ENCODE assay signal across 21 mouse cellular contexts in the genomic region with DNA sequence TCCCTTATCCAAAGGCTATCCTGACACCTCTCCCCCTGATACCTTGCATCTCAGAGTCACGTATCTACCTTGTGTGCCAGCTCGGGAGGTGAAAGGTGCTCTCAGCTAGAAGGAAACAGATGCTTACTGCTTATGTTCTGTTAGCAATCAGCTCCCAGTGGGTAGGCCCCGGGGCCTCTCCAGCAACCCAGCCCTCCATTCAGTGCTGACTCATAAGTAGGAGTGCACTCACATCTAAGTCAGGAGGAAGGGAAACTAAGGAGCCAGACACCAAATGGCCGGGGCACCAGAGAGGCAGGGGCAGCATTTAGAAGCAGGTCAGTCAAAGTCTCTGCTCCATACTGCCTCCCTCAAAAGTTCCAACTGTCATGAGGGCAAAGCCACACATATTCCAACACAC. TPM values are rescaled to one million over a fixed set of nuclear protein-coding genes. Genes with fewer than 3 reads are reported as not detected.
DNase-seq lines count a peak whose midpoint lies in the region; ATAC-seq and TF ChIP-seq lines count a peak whose summit lies in the region.
"Had no signal": no experiment of that assay in that cellular context is flagged by ENCODE, and none has a peak within 500 bp of the region (broad histone marks: within the 10 kb centered on the region; RNA-seq: fewer than 3 reads in every experiment).

No protein-coding gene starts in this region.

- no peak for TF ChIP-seq CTCF in lung, postnatal 0 days (IDR thresholded peaks at IDR 0.05)

- H3K27me3 ChIP-seq in lung, postnatal 0 days (replicated peaks; ENCODE audit: insufficient read depth, low read length) = no peaks in the 10 kb centered on the region
- H3K27me3 ChIP-seq in intestine, embryonic 16.5 days (replicated peaks; ENCODE audit: control insufficient read depth, insufficient read depth, low read length) = no peaks in the 10 kb centered on the region
- H3K27me3 ChIP-seq: limb, embryonic 15.5 days had no signal

- no peak overlapping the region for H3K27ac ChIP-seq in lung, postnatal 0 days (ENCODE audit: low read length)
- H3K27ac ChIP-seq in intestine, embryonic 16.5 days (ENCODE audit: low read length) = no peak overlapping the region
- H3K27ac ChIP-seq: heart, embryonic 10.5 days; limb, embryonic 15.5 days; liver, embryonic 14.5 days had no signal

- H3K4me2 ChIP-seq in lung, postnatal 0 days (replicated peaks; ENCODE audit: low read depth, low read length) = no peak overlapping the region
- no peak overlapping the region for H3K4me2 ChIP-seq in intestine, embryonic 16.5 days (ENCODE audit: low read depth, low read length)
- H3K4me2 ChIP-seq: limb, embryonic 15.5 days; lung, embryonic 14.5 days; midbrain, embryonic 11.5 days had no signal

- H3K9ac ChIP-seq in lung, postnatal 0 days (replicated peaks; ENCODE audit: low read depth) = no peak overlapping the region
- H3K9ac ChIP-seq in intestine, embryonic 16.5 days (ENCODE audit: low read depth, low read length) = no peak overlapping the region
- H3K9ac ChIP-seq: limb, embryonic 15.5 days; liver, embryonic 14.5 days; lung, embryonic 14.5 days had no signal

- DNase-seq in lung, postnatal 0 days (ENCODE audit: low spot score) = peak; percentile 21
- no peak for DNase-seq in lung, postnatal 36 days
- DNase-seq in Muller cell, postnatal 12 days (ENCODE audit: inconsistent ontology term) = peak; percentile 45
- DNase-seq in urinary bladder, postnatal 14 days (ENCODE audit: low spot score) = no peak
- no peak for DNase-seq in spleen, postnatal 14 days (ENCODE audit: low spot score in 2 of 2)
- no peak for DNase-seq in adrenal gland, adult 18-20 months (ENCODE audit: low spot score in 2 of 2)
- DNase-seq: adrenal gland, postnatal 10 days; cerebellum, adult 9-10 months; kidney, adult 11 months; kidney, postnatal 4 days; left cerebral cortex, postnatal 4 days; lung, embryonic 14.5 days; lung, postnatal 4 days; thymus, postnatal 14 days had no signal

- H3K36me3 ChIP-seq in lung, postnatal 0 days (ENCODE audit: insufficient read depth, low read length) = no peaks in the 10 kb centered on the region
- 0 out of 2 replicates have a peak, but pooled peaks cover 2% of the 10 kb centered on the region for H3K36me3 ChIP-seq in intestine, embryonic 16.5 days (ENCODE audit: control insufficient read depth, insufficient read depth, low read length)

- no peak overlapping the region for H3K4me3 ChIP-seq in lung, postnatal 0 days (ENCODE audit: low read depth, low read length)
- no peak overlapping the region for H3K4me3 ChIP-seq in intestine, embryonic 16.5 days (ENCODE audit: low read length)
- H3K4me3 ChIP-seq: heart, embryonic 10.5 days; limb, embryonic 15.5 days had no signal

- WGBS in lung, postnatal 0 days = 71% methylated on average over 4 of the region's 4 CpGs
- 69% methylated on average over 4 of the region's 4 CpGs for WGBS in intestine, embryonic 16.5 days

- TF ChIP-seq EP300 in lung, postnatal 0 days (IDR thresholded peaks at IDR 0.05) = no peak

- no peak for ATAC-seq in lung, postnatal 0 days
- peak; percentile 52; the same call in 1 of the 2 replicates for ATAC-seq in intestine, embryonic 16.5 days
- ATAC-seq: CD4-positive, CD25-positive, alpha-beta regulatory T cell, adult 4 months; hindbrain, embryonic 16.5 days had no signal

- no peaks in the 10 kb centered on the region for H3K9me3 ChIP-seq in lung, postnatal 0 days (ENCODE audit: low read length)
- no peaks in the 10 kb centered on the region for H3K9me3 ChIP-seq in intestine, embryonic 16.5 days (ENCODE audit: control insufficient read depth, low read length)
- H3K9me3 ChIP-seq: heart, embryonic 10.5 days; limb, embryonic 15.5 days had no signal

- no peaks in the 10 kb centered on the region for H3K4me1 ChIP-seq in lung, postnatal 0 days (ENCODE audit: insufficient read depth, low read depth, low read length)
- H3K4me1 ChIP-seq in intestine, embryonic 16.5 days (ENCODE audit: control insufficient read depth, insufficient read depth, low read length) = no peaks in the 10 kb centered on the region
- H3K4me1 ChIP-seq: limb, embryonic 15.5 days had no signal

RNA-seq across cellular contexts. Expression of a gene that starts 22.6 kb away (rescaled TPM):
- 25.4 and 27.5 TPM in 2 replicates for polyA plus RNA-seq in lung, postnatal 0 days (2015; fragmentation: Nextera tagmentation; extraction: Ambion mirVana)
- polyA plus RNA-seq in intestine, embryonic 16.5 days (2015; fragmentation: Nextera tagmentation; extraction: Ambion mirVana) = 28.0 and 33.9 TPM in 2 replicates
- 10 to 100 TPM; 11.4 to 13.5 TPM for total RNA-seq in adrenal gland, adult 18-20 months (2021)

Comparison
In these comparisons a context has a peak if more than half of its experiments do, and no peak if none do; other contexts are left out.
1. DNase-seq: peak in lung, postnatal 0 days (single experiment) and Muller cell, postnatal 12 days (single experiment); none in lung, postnatal 36 days (single experiment), urinary bladder, postnatal 14 days (single experiment), spleen, postnatal 14 days (0 of 2) and adrenal gland, adult 18-20 months (0 of 2).